Mouse (Mus musculus): ENCODE measurements around the gene Xpo4. TPM values are rescaled to one million over a fixed set of nuclear protein-coding genes. Genes with fewer than 3 reads are reported as not detected.

The Xpo4 gene
- polyA plus RNA-seq, 1 experiment from 2014 or later = 11.0 TPM

DNA sequence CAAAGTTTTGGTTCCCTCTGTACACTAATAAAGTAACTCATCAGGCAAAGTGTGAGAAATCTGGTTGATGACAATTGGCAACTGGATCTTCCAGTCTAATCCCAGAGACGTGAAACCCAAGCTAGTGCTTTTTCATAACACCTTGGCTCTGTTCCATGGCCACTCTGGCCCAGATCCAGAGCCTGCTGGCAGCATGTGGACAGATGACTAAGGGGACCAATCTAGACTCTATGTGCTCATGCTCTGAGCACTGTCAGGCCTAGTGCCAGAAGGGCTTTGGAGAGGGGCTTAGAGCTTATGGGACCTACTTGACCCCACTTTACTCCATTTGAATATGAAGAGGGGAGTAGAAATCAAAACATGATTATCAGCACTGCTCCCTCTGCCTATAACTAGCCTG is 57.7 kb downstream of the Xpo4 start:
- H3K27ac ChIP-seq = no peak overlapping the region
- H3K36me3 ChIP-seq (ENCODE audit: insufficient read depth, low read length) = peaks cover 12% of the 10 kb centered on the region; the same call in 1 of the 2 replicates
- WGBS = 18% methylated on average over 1 of the region's 1 CpGs
- H3K4me2 ChIP-seq (ENCODE audit: low read length) = no peak overlapping the region
- H3K4me1 ChIP-seq (replicated peaks; ENCODE audit: insufficient read depth, low read length) = peaks cover 4% of the 10 kb centered on the region; the same call in 1 of the 2 replicates
- peak; percentile 56 for DNase-seq (ENCODE audit: low spot score)
- no peak overlapping the region for H3K4me3 ChIP-seq (replicated peaks; ENCODE audit: low read depth, low read length)
- TF ChIP-seq CTCF (IDR thresholded peaks at IDR 0.05; ENCODE audit: low read depth) = no peak
- ATAC-seq (replicated peaks; ENCODE audit: low FRiP score, low read depth) = no peak
- no peaks in the 10 kb centered on the region for H3K27me3 ChIP-seq (ENCODE audit: insufficient read depth, low read length)
- no peak overlapping the region for H3K9ac ChIP-seq (ENCODE audit: low read depth, low read length)
- H3K9me3 ChIP-seq (replicated peaks; ENCODE audit: low read length) = no peaks in the 10 kb centered on the region

DNA sequence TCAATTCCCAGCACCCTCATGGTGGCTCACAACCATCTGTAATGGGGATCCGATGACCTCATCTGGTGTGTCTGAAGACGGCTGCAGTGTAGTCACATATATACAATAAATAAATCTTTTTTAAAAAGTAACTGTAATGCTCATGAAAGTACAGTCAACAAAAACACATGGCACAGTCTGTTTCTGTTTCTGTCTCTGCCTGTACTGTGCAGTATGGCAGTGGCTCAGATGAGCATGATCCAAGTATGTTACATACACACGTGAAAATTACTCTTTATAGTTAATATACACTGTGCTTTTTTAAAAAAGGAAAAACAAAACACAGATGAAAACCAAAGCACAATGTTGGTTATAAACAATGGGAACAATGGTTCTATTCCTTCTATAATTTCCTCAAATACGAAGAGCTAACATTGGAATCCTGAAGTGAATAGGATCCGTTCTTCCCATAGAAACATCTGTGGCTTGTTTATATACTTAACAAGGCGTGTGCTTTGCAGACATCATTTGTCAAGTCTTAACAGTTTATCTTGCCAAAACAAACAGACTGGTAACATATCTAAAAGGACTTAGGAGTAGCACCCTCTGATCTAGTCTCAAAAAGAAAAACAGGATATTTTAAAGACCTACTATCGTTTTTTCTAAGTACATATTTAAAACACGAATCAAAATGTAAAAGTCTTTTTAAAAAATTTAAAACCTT is 58.4 kb downstream of the Xpo4 start:
- 47% methylated on average over 8 of the region's 8 CpGs for WGBS
- DNase-seq (ENCODE audit: low spot score) (peak; percentile 55), ATAC-seq (replicated peaks; ENCODE audit: low FRiP score, low read depth) (no peak)

DNA sequence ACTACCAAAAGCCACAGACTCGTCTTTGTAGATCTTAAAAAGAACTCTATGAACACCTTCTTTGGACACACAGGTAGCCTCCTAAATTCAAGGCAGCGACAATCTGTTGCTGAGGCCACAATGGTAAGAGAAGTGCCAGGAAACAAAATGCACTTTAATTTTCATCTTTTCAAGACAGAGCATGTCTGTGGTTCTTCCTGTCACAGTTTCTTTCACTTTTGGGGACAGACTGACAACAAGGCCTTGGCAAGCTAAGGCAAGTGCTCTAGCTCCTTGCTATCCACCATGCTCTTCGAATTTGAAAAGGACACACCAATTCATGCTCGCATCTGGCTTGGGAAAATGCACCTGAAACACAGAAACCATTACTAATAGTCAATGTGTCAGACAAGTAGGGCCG is 72.0 kb downstream of the Xpo4 start:
- no peak overlapping the region for H3K27ac ChIP-seq
- WGBS = 92% methylated on average over 5 of the region's 5 CpGs
- DNase-seq (ENCODE audit: low spot score) (no peak), ATAC-seq (replicated peaks; ENCODE audit: low FRiP score, low read depth) (no peak)
- H3K27me3 ChIP-seq (ENCODE audit: insufficient read depth, low read length) = no peaks in the 10 kb centered on the region
- H3K4me3 ChIP-seq (replicated peaks; ENCODE audit: low read depth, low read length) = no peak overlapping the region
- TF ChIP-seq CTCF (IDR thresholded peaks at IDR 0.05; ENCODE audit: low read depth) = no peak
- no peak overlapping the region for H3K9ac ChIP-seq (ENCODE audit: low read depth, low read length)
- H3K4me1 ChIP-seq (replicated peaks; ENCODE audit: insufficient read depth, low read length) = no peaks in the 10 kb centered on the region
- H3K9me3 ChIP-seq (replicated peaks; ENCODE audit: low read length) = no peaks in the 10 kb centered on the region
- no peak overlapping the region for H3K4me2 ChIP-seq (ENCODE audit: low read length)
- H3K36me3 ChIP-seq (ENCODE audit: insufficient read depth, low read length) = peaks cover 37% of the 10 kb centered on the region

More for the DNA sequence above, 58.4 kb downstream of the Xpo4 start:
- Histone ChIP-seq H3K27ac (no peak overlapping the region), H3K4me1 (replicated peaks; ENCODE audit: insufficient read depth, low read length) (peaks cover 4% of the 10 kb centered on the region; the same call in 1 of the 2 replicates), H3K36me3 (ENCODE audit: insufficient read depth, low read length) (peaks cover 19% of the 10 kb centered on the region; the same call in 1 of the 2 replicates), H3K9ac (ENCODE audit: low read depth, low read length) (no peak overlapping the region), H3K27me3 (ENCODE audit: insufficient read depth, low read length) (no peaks in the 10 kb centered on the region), H3K4me2 (ENCODE audit: low read length) (no peak overlapping the region), H3K4me3 (replicated peaks; ENCODE audit: low read depth, low read length) (no peak overlapping the region), H3K9me3 (replicated peaks; ENCODE audit: low read length) (no peaks in the 10 kb centered on the region)
- TF ChIP-seq CTCF (IDR thresholded peaks at IDR 0.05; ENCODE audit: low read depth) = no peak

DNA sequence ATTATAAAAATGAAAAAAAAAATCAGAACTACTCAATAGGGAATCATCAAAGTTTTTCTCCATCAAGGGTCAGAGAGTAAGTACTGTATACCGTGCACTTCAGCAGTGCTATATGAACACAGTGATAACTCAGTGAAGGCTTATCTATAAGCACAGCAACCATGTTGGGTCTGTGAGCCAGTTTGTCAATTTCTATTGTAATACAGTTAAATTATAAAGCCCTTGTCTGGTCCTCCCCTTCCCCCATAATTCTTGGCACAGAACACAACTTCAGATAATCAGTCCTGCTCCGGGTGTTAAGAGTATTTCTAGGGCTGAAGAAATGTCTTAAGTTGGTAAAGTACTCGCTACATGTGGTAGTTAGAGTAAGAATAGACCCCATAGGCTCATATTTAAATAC is 73.4 kb downstream of the Xpo4 start:
- no peak for DNase-seq (ENCODE audit: low spot score)
- Histone ChIP-seq H3K4me2 (ENCODE audit: low read length) (no peak overlapping the region), H3K27ac (no peak overlapping the region), H3K36me3 (ENCODE audit: insufficient read depth, low read length) (peaks cover 37% of the 10 kb centered on the region), H3K9ac (ENCODE audit: low read depth, low read length) (no peak overlapping the region), H3K4me1 (replicated peaks; ENCODE audit: insufficient read depth, low read length) (no peaks in the 10 kb centered on the region), H3K4me3 (replicated peaks; ENCODE audit: low read depth, low read length) (no peak overlapping the region), H3K27me3 (ENCODE audit: insufficient read depth, low read length) (no peaks in the 10 kb centered on the region), H3K9me3 (replicated peaks; ENCODE audit: low read length) (no peaks in the 10 kb centered on the region)
- 98% methylated on average over 3 of the region's 3 CpGs for WGBS
- TF ChIP-seq CTCF (IDR thresholded peaks at IDR 0.05; ENCODE audit: low read depth) = no peak
- no peak for ATAC-seq (replicated peaks; ENCODE audit: low FRiP score, low read depth)

DNA sequence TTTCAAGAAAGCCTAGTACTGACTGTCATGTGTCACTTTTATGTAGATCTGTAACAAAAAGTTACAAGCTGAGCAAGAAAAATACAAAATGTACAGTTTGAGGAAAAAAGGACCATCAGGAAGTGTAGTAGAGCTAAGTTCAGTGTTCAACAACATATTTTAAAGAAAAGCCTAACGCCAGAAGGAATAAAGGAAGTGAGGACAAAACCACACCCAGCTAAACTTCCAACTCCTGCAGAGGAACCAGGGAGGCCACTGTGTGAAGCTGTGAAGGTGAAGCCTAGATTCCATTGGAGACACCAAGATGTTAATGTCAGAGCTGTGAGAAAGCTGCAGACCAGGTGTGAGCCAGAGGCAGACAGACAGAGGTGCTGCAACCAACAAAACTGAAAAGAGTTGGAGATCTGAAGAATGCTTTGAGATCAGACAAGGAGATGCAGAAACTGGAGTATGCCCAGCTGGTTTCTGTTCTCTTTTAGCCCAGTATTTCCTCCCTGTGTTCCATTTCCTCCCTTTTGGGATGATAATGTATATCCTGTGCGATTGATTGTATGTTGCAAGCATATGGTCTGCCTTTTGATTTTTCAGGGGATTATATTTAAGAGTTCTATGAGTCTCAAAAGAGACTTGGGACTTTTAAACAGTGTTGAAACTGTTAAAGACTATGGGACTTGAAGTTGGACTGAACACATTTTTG is 88.7 kb downstream of the Xpo4 start:
- Histone ChIP-seq H3K27ac (no peak overlapping the region), H3K36me3 (ENCODE audit: insufficient read depth, low read length) (0 out of 2 replicates have a peak, but pooled peaks cover 10% of the 10 kb centered on the region), H3K4me2 (ENCODE audit: low read length) (no peak overlapping the region), H3K4me1 (replicated peaks; ENCODE audit: insufficient read depth, low read length) (no peaks in the 10 kb centered on the region), H3K4me3 (replicated peaks; ENCODE audit: low read depth, low read length) (no peak overlapping the region), H3K9ac (ENCODE audit: low read depth, low read length) (no peak overlapping the region), H3K27me3 (ENCODE audit: insufficient read depth, low read length) (no peaks in the 10 kb centered on the region), H3K9me3 (replicated peaks; ENCODE audit: low read length) (no peaks in the 10 kb centered on the region)
- DNase-seq (ENCODE audit: low spot score) = no peak
- ATAC-seq (replicated peaks; ENCODE audit: low FRiP score, low read depth) = no peak
- no peak for TF ChIP-seq CTCF (IDR thresholded peaks at IDR 0.05; ENCODE audit: low read depth)
- WGBS = 94% methylated on average over 2 of the region's 2 CpGs

DNA sequence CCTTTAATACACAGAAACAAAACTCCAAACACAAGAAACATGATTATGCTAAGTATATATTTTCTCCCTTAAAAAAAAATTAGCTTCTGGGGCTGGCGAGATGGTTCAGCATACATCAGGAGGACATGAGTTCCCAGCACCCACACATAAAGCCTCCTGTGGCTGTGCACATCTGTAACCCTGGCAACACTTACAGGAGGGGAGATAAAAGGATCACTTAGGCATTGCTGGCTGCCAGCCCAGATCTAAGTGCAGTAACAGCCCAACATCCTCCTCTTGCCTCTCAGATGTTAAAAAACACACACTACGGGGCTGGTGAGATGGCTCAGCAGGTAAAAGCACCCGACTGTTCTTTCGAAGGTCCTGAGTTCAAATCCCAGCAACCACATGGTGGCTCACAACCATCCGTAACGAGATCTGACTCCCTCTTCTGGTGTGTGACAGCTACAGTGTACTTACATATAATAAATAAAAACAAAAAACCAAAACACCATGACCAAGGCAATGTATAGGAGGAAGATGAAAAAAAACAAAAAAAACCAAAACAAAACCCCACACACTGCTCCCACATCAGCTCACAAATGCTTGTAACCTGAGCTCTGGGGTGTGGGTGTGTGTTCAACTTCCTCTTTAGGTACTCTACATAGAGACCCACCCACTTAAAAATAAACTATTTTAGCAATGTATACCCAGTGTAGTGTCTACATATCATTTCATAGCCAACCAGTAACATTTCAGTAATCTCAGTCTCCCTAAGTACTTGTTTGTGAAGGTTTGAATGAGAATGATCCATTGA is 90.2 kb downstream of the Xpo4 start:
- no peak overlapping the region for H3K27ac ChIP-seq

More for the DNA sequence above, 90.2 kb downstream of the Xpo4 start:
- Histone ChIP-seq H3K9ac (ENCODE audit: low read depth, low read length) (no peak overlapping the region), H3K4me2 (ENCODE audit: low read length) (no peak overlapping the region), H3K27me3 (ENCODE audit: insufficient read depth, low read length) (no peaks in the 10 kb centered on the region), H3K9me3 (replicated peaks; ENCODE audit: low read length) (no peaks in the 10 kb centered on the region), H3K36me3 (ENCODE audit: insufficient read depth, low read length) (0 out of 2 replicates have a peak, but pooled peaks cover 10% of the 10 kb centered on the region), H3K4me3 (replicated peaks; ENCODE audit: low read depth, low read length) (no peak overlapping the region), H3K4me1 (replicated peaks; ENCODE audit: insufficient read depth, low read length) (0 out of 2 replicates have a peak, but pooled peaks cover 5% of the 10 kb centered on the region)
- ATAC-seq (replicated peaks; ENCODE audit: low FRiP score, low read depth) = no peak
- WGBS = 85% methylated on average over 6 of the region's 6 CpGs
- no peak for DNase-seq (ENCODE audit: low spot score)
- TF ChIP-seq CTCF (IDR thresholded peaks at IDR 0.05; ENCODE audit: low read depth) = no peak

Data from kidney, postnatal 0 days (tissue).